Mouse (Mus musculus) olfactory bulb, adult 2 months (tissue): ENCODE data around the gene Fancf.

Experiments used
- CTCF ChIP-seq: fragments of 200-500 bp; IDR thresholded peaks from 2 replicates; pipeline ENCODE4 v1.5.1; 2012; ENCODE audit warnings: low read depth, mild to moderate bottlenecking, low read length, moderate library complexity; ENCODE audit not compliant: insufficient read depth
- POLR2A ChIP-seq: fragments of 200-500 bp; IDR thresholded peaks from 2 replicates; pipeline ENCODE4 v1.6.1; 2012; ENCODE audit warnings: mild to moderate bottlenecking, low read depth, low read length, moderate library complexity; ENCODE audit not compliant: insufficient read depth

DNA sequence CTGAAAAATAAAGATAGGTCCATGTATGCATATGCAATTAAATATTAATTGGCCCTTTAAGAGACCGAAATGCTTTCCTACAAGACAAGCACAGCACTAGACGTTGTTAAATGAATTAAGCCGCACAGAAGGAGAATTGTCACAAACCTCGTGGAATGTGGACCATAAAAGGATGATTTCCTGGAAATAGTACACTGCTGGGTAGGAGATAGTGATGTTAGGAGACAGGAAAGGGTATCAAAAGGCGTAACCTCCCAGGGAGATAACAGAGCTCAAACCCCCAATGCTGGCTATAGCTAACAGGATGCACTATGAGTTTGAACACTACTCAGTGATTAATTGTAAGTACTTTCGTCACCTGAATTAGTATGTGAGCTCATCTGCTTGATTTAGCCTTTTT, 11.2 kb downstream of the Fancf start:
- TF ChIP-seq CTCF (no peak), POLR2A (no peak)
